Mouse (Mus musculus) midbrain, postnatal 0 days (tissue): ENCODE data around the gene Gm1043. TPM values are rescaled to one million over a fixed set of nuclear protein-coding genes. Genes with fewer than 3 reads are reported as not detected.

Experiments
- ATAC-seq: fragments of 200-750 bp; cut with Nextera tagmentation; 2 replicates; pipeline ENCODE4 v1.8.0; 2017; ENCODE audit warnings: moderate number of reproducible peaks, mild to moderate bottlenecking, moderate TSS enrichment, moderate library complexity; ENCODE audit not compliant: low FRiP score
- DNase-seq: peaks from one replicate; pipeline ENCODE4 v3.0.0-alpha.2; 2015; ENCODE audit warnings: low spot score
- H3K27ac ChIP-seq: fragments of 300-500 bp; sonication (generic); 2 replicates; pipeline ENCODE4 v1.5.1; 2014; ENCODE audit warnings: low read depth, mild to moderate bottlenecking, low read length, mixed read lengths
- H3K27me3 ChIP-seq: fragments of 300-500 bp; sonication (generic); 2 replicates; pipeline ENCODE4 v1.6.1; 2014; ENCODE audit warnings: low read length, control low read depth, mixed read lengths; ENCODE audit not compliant: insufficient read depth
- H3K36me3 ChIP-seq: fragments of 300-500 bp; sonication (generic); 2 replicates; pipeline ENCODE4 v1.6.1; 2014; ENCODE audit warnings: low read length, control low read depth, mixed read lengths; ENCODE audit not compliant: insufficient read depth
- H3K4me1 ChIP-seq: fragments of 300-500 bp; sonication (generic); 2 replicates; pipeline ENCODE4 v1.6.1; 2014; ENCODE audit warnings: mild to moderate bottlenecking, control low read depth, antibody characterized with exemption, low read length, mixed read lengths; ENCODE audit not compliant: insufficient read depth
- H3K4me2 ChIP-seq: fragments of 300-500 bp; sonication (generic); 2 replicates; pipeline ENCODE4 v1.6.1; 2014; ENCODE audit warnings: low read depth, mild to moderate bottlenecking, low read length, mixed read lengths; ENCODE audit not compliant: poor library complexity, severe bottlenecking
- H3K4me3 ChIP-seq: fragments of 300-500 bp; sonication (generic); 2 replicates; pipeline ENCODE4 v1.5.1; 2014; ENCODE audit warnings: low read depth, mild to moderate bottlenecking, low read length, moderate library complexity
- H3K9ac ChIP-seq: fragments of 300-500 bp; sonication (generic); replicated peaks from 2 replicates; pipeline ENCODE4 v1.6.1; 2014; ENCODE audit warnings: mild to moderate bottlenecking, low read length, moderate library complexity, mixed read lengths; ENCODE audit not compliant: poor library complexity, severe bottlenecking
- H3K9me3 ChIP-seq: fragments of 300-500 bp; sonication (generic); 2 replicates; pipeline ENCODE4 v1.6.1; 2016; ENCODE audit warnings: low read length, control low read depth
- CTCF ChIP-seq: IDR thresholded peaks from 2 replicates; pipeline ENCODE4 v1.5.1; 2016; ENCODE audit warnings: antibody characterized with exemption, mild to moderate bottlenecking
- WGBS: fragments of 180-500 bp; shearing (Covaris S2); extraction: QIAGEN DNeasy Blood & Tissue Kit; methylation state at CpG from one replicate; pipeline ENCODE4 v1.1.7; 2014; 5-methylcytosine and 5-hydroxymethylcytosine counted together
- polyA plus RNA-seq: library from polyadenylated mRNA; unstranded; fragments of >200 nt; fragmentation: Nextera tagmentation; extraction: Ambion mirVana; gene quantifications from 2 replicates; pipeline ENCODE4 v1.2.1, GENCODE M21; 2015
- total RNA-seq: library from RNA; depleted of rRNA; stranded (reverse); fragments of >200 nt; gene quantifications from 2 replicates; pipeline ENCODE4 v1.2.3, GENCODE M21; 2014

The Gm1043 gene
- total and polyA plus RNA-seq, 2 experiments from 2014 or later = 1.6 to 19.4 TPM

DNA sequence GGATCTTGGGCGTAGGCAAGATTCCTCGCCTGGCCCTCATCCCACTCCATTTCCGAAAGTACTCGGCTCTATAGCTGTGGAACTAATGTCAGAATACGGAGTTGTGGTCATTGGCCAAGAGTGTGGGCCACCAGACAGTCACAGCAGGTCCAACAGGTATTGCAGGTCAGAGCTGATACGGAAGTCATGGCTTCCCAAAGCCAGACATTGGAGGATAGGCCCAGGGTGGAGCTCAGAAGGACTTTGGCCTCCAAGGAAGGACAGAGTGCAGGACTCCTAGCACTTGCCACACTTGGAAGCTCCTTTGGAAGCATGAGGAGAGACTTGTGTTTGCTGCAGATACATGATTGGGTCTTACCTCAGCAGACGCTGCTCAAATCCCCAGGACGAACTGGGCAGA lies 23.6 kb upstream of the Gm1043 start:
- Histone ChIP-seq H3K4me2 (no peak overlapping the region), H3K9ac (no peak overlapping the region), H3K4me3 (no peak overlapping the region), H3K27me3 (no peaks in the 10 kb centered on the region), H3K4me1 (peaks cover 8% of the 10 kb centered on the region), H3K36me3 (no peaks in the 10 kb centered on the region), H3K9me3 (no peaks in the 10 kb centered on the region), H3K27ac (no peak overlapping the region)
- whole genome bisulfite sequencing = 90% methylated on average over 8 of the region's 8 CpGs
- no peak for TF ChIP-seq CTCF
- ATAC-seq = no peak
- no peak for DNase-seq

DNA sequence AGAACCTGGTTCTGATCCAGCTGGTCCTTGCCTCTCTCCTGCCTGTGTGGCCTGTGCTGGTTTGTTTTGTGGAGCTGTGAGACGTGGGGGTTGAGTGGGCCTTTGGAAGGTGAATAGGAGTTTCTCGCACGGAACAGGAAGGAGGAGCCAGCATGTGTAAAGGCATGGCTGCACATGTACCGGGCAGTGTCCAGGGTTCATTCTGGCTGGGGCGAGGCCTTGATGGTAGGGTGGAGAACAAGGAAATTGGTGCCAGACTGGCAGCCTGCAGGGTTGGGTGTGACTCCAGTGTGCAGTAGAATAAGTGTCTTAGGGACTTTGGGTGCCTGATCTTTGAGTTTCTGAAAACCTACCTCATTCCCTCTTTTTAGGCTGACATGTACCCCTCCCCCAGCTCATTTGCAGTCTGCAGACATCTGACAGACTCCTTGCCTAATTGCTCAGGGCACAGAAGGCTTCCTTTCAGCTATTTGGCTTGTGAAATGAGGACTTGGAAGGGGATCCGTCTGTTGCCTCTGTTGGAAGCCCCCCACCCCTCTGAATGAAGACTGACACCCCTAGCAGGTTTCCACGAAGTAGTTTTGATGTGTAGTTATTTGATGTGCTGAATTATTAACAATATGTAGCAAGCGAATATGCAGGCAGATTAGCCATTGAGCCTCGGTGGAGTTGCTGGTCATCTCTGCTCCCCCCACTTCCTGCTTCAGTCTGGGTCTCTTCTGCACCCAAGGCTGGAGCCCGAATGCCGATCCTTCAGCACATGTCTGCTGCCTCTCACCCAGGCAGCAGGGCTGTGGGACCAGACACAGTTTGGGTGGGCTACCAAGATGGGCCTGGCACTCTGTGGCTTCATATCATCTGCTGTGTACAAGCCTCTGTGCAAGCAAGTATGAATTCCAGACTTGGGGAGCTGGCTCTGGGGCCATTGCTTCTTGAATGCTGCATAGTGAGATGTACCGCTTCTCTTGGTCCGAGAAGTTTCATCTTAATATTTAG lies 20.4 kb upstream of the Gm1043 start:
- Histone ChIP-seq H3K27me3 (no peaks in the 10 kb centered on the region), H3K9me3 (no peaks in the 10 kb centered on the region), H3K4me3 (no peak overlapping the region), H3K4me1 (peaks cover 8% of the 10 kb centered on the region), H3K36me3 (no peaks in the 10 kb centered on the region), H3K9ac (no peak overlapping the region), H3K27ac (no peak overlapping the region; the same call in 1 of the 2 replicates), H3K4me2 (no peak overlapping the region)
- WGBS = 59% methylated on average over 13 of the region's 13 CpGs
- TF ChIP-seq CTCF = no peak
- DNase-seq (peak; percentile 63), ATAC-seq (peak; percentile 71)

DNA sequence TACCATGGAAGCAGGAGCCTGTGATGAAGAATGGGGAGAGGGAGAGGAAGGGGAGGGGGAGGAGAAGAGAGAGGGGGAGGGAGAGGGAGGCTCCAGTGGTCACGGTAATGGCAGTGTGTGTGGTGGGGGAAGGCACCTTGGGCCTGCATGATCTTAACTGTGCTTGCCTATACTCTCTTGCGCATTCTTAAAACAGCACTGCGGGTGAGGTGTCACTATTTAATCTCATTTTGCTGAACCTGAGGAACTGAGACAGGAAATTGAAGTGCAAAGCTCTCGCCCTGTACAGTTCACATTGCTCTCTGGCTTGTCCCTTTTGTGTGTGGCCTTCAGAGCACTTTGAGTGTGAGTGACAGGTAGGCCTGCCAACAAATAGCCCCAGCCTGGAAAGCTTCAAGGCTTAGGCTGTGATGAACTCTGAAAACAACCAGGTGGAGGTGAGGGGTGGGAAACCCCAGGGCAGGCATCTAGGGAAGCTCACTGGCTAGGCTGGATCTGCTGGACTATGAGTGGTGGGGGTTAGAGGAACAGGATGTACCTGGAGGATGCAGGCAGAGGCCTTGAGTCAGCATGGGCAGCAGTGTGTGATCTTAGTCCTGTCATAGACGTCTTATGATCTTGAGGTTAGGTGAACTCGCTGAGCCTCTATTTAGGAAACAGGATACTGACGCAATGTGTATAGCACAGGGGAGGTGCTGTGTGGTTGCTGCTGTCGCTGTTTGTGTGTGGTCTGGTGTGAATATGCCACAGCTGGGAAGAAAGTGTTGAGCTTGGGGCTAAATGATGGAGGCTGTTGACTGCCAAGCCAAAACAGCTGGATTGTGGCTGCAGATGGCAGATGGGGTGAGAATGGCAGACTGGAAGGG lies 18.2 kb upstream of the Gm1043 start:
- no peak for DNase-seq
- no peaks in the 10 kb centered on the region for H3K9me3 ChIP-seq
- no peak overlapping the region for H3K4me2 ChIP-seq
- no peak for TF ChIP-seq CTCF
- H3K4me1 ChIP-seq = peaks cover 8% of the 10 kb centered on the region
- no peaks in the 10 kb centered on the region for H3K36me3 ChIP-seq
- no peak overlapping the region for H3K9ac ChIP-seq
- H3K27ac ChIP-seq = no peak overlapping the region; the same call in 1 of the 2 replicates
- H3K27me3 ChIP-seq = no peaks in the 10 kb centered on the region
- WGBS = 76% methylated on average over 8 of the region's 8 CpGs
- no peak overlapping the region for H3K4me3 ChIP-seq
- no peak for ATAC-seq

DNA sequence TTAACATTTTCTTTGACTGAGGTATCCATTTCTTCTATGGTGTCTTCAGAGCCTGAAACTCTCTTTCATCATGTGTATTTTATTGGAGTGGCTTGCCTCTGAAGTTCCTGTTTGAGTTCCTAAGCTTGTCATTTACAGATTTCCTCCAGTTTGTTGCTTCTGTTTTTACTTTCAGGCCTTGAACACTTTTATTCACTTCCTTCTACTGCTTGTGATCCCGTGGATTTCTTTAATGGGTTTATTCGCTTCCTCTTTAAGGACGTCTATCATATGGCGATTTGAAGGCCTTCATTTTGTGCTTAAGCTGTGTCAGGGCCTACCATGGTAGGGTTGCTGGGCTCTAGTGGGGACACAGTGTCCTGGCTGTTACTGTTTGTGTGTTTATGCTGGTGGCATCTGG lies 11.5 kb upstream of the Gm1043 start:
- peaks cover 7% of the 10 kb centered on the region for H3K4me1 ChIP-seq
- no peak overlapping the region for H3K4me2 ChIP-seq
- no peak overlapping the region for H3K27ac ChIP-seq
- no peak overlapping the region for H3K9ac ChIP-seq
- TF ChIP-seq CTCF = no peak
- no peaks in the 10 kb centered on the region for H3K27me3 ChIP-seq
- no peaks in the 10 kb centered on the region for H3K9me3 ChIP-seq
- no peaks in the 10 kb centered on the region for H3K36me3 ChIP-seq
- WGBS = 86% methylated on average over 4 of the region's 4 CpGs
- H3K4me3 ChIP-seq = no peak overlapping the region
- DNase-seq (no peak), ATAC-seq (no peak)

DNA sequence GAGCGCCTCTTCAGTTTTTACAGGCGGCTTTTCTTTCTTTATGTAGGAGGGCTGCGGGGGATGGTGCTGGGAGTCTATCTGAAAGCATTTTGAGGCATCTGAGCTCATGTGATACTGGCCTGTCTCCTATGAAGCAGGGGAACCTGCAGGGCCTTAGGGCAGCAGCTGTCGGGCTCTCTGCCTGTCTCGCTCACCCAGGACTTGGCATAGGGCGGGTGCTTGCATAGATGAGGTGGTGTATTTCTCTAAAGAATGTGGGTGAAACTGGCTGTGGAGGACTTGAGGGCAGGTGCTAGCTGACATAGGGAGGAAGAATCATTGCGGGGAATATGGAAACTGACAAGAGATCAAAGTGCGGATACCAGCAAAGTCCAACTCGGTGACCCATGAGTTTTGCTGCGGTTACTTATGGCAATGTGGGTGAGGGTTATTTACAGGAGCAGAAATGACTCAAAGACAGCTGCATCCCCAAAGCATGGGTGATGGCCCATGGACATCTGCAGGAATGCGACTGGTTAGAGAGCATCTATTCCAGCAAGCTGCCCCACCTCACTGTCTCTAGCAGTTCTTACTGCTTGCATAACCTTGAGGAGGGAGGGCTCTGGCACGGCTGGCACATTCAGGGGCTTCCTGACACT lies 8.4 kb upstream of the Gm1043 start:
- Histone ChIP-seq H3K4me3 (no peak overlapping the region), H3K4me2 (no peak overlapping the region; the same call in 1 of the 2 replicates), H3K9me3 (no peaks in the 10 kb centered on the region), H3K9ac (no peak overlapping the region; the same call in 1 of the 2 replicates), H3K27me3 (no peaks in the 10 kb centered on the region), H3K27ac (peak overlapping the region; percentile 55), H3K36me3 (no peaks in the 10 kb centered on the region), H3K4me1 (peaks cover 7% of the 10 kb centered on the region)
- TF ChIP-seq CTCF = no peak
- ATAC-seq (no peak), DNase-seq (no peak)
- WGBS = 47% methylated on average over 12 of the region's 12 CpGs
